Mouse (Mus musculus) liver, embryonic 11.5 days (tissue): ENCODE results near the gene Phactr4. TPM values are rescaled to one million over a fixed set of nuclear protein-coding genes. Genes with fewer than 3 reads are reported as not detected.
A peak's percentile ranks its signal among the peaks of the same experiment; 100 is the strongest.
"Not testable (repeated sequence)": the region's sequence is repeated elsewhere in the genome, so short reads cannot be mapped to it uniquely, and the experiment has no call there.

Experiments used
- ATAC-seq: fragments of 200-750 bp; cut with Nextera tagmentation; replicated peaks from 2 replicates; pipeline ENCODE4 v1.8.0; 2017; ENCODE audit warnings: moderate number of reproducible peaks, mild to moderate bottlenecking, moderate TSS enrichment, moderate library complexity; ENCODE audit not compliant: low FRiP score
- DNase-seq: peaks from one replicate; pipeline ENCODE4 v3.0.0-alpha.2; 2017; ENCODE audit warnings: low spot score
- H3K27ac ChIP-seq: fragments of 300-500 bp; sonication (generic); 2 replicates; pipeline ENCODE4 v1.5.1; 2014; ENCODE audit warnings: mild to moderate bottlenecking, low read depth, low read length, control low read depth
- H3K27me3 ChIP-seq: fragments of 300-500 bp; sonication (generic); replicated peaks from 2 replicates; pipeline ENCODE4 v1.6.1; 2014; ENCODE audit warnings: low read length, mixed read lengths; ENCODE audit not compliant: control insufficient read depth, insufficient read depth
- H3K36me3 ChIP-seq: fragments of 300-500 bp; sonication (generic); 2 replicates; pipeline ENCODE4 v1.6.1; 2014; ENCODE audit warnings: mild to moderate bottlenecking, low read length, moderate library complexity, mixed read lengths; ENCODE audit not compliant: control insufficient read depth, insufficient read depth
- H3K4me1 ChIP-seq: fragments of 300-500 bp; sonication (generic); replicated peaks from 2 replicates; pipeline ENCODE4 v1.6.1; 2014; ENCODE audit warnings: low read length, mixed read lengths; ENCODE audit not compliant: control insufficient read depth, insufficient read depth
- H3K4me2 ChIP-seq: fragments of 300-500 bp; sonication (generic); 2 replicates; pipeline ENCODE4 v1.6.1; 2014; ENCODE audit warnings: mild to moderate bottlenecking, control low read depth, moderate library complexity
- H3K4me3 ChIP-seq: fragments of 300-500 bp; sonication (generic); 2 replicates; pipeline ENCODE4 v1.5.1; 2014; ENCODE audit warnings: low read depth, low read length, control low read depth
- H3K9ac ChIP-seq: fragments of 300-500 bp; sonication (generic); 2 replicates; pipeline ENCODE4 v1.6.1; 2014; ENCODE audit warnings: low read depth, low read length, control low read depth
- H3K9me3 ChIP-seq: fragments of 300-500 bp; sonication (generic); 2 replicates; pipeline ENCODE4 v1.6.1; 2016; ENCODE audit warnings: low read length, inconsistent platforms, mixed read lengths; ENCODE audit not compliant: control insufficient read depth
- WGBS: fragments of 180-500 bp; shearing (Covaris S2); extraction: QIAGEN DNeasy Blood & Tissue Kit; methylation state at CpG from one replicate; pipeline ENCODE4 v1.1.7; 2014; 5-methylcytosine and 5-hydroxymethylcytosine counted together
- polyA plus RNA-seq: library from polyadenylated mRNA; unstranded; fragments of >200 nt; fragmentation: Nextera tagmentation; extraction: Ambion mirVana; gene quantifications from 2 replicates; pipeline ENCODE4 v1.2.1, GENCODE M21; 2014

The Phactr4 gene
- polyA plus RNA-seq, 1 experiment from 2014 or later, result 32.4 TPM

DNA sequence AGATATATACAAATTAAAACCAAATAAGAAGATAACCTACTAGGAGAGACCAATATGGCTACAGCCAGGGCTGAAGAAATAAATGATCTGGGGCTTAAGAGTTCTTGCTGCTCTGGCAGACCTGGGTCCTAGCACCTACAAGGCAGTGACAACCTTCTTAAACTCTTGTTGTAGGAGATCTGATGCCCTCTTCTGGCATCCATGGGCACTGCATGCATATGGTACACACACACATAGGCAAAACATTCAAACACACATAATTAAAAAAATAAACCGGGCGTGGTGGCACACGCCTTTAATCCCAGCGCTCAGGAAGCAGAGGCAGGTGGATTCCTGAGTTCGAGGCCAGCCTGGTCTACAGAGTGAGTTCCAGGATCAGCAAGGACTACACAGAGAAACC lies 2.5 kb upstream of the Phactr4 start:
- WGBS, result 89% methylated on average over 5 of the region's 5 CpGs
- no peak overlapping the region for H3K9ac ChIP-seq
- no peak overlapping the region for H3K4me2 ChIP-seq
- DNase-seq (no peak), ATAC-seq (no peak)
- no peak overlapping the region for H3K4me3 ChIP-seq
- no peak overlapping the region for H3K27ac ChIP-seq
- peaks cover 38% of the 10 kb centered on the region for H3K4me1 ChIP-seq
- no peaks in the 10 kb centered on the region for H3K27me3 ChIP-seq
- H3K9me3 ChIP-seq, result no peaks in the 10 kb centered on the region
- H3K36me3 ChIP-seq, result no peaks in the 10 kb centered on the region

DNA sequence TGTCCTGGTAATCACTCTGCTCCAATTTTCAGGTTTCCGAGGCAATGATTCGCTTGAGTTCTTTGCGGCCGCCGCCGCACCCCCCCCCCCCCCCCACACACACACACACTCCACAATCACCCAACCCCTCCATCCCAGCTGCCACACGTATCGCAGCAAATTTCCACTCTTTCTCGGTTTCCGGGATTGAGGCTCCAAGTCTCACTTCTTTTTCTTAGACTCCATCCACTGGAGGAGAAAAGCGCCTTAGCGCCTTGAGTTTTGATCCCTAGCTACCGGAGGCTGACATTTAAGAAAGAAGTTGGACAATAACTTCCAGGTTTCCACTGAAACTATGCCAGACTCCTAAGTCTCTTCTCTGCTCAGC lies 750 bp downstream of the Phactr4 start:
- Histone ChIP-seq H3K9ac (peak overlapping the region; percentile 89), H3K4me3 (peak overlapping the region; percentile 71), H3K4me2 (peak overlapping the region; percentile 80), H3K36me3 (0 out of 2 replicates have a peak, but pooled peaks cover 2% of the 10 kb centered on the region), H3K27ac (peak overlapping the region; percentile 95), H3K4me1 (peaks cover 30% of the 10 kb centered on the region), H3K9me3 (no peaks in the 10 kb centered on the region), H3K27me3 (no peaks in the 10 kb centered on the region)
- WGBS, result under 1% methylated on average over 12 of the region's 13 CpGs
- ATAC-seq (no peak), DNase-seq (no peak)

DNA sequence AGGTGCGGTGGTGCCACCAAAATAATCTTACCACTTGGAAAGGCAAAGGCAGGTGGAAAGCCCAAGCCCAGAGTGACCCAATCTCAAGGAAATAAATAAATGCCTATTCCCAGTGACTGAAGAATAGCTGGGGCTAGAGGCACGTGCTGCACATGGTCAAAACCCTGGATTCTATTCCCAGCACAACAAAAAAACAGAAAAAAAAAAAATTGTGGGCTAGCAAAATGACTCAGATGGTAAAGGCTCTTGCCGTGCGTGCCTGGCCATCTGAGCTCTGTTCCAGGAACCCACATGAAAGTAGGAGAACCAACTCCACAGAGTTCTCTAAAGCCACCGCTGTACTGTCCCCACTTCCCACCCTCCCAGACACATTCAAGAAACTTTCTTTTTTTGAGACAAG lies 1.8 kb downstream of the Phactr4 start:
- Histone ChIP-seq H3K4me1 (peaks cover 23% of the 10 kb centered on the region), H3K36me3 (0 out of 2 replicates have a peak, but pooled peaks cover 2% of the 10 kb centered on the region), H3K27me3 (no peaks in the 10 kb centered on the region), H3K9ac (peak overlapping the region; percentile 89; the same call in 1 of the 2 replicates), H3K4me2 (peak overlapping the region; percentile 80), H3K4me3 (peak overlapping the region; percentile 71), H3K9me3 (no peaks in the 10 kb centered on the region), H3K27ac (no peak overlapping the region)
- WGBS, result 77% methylated on average over 5 of the region's 5 CpGs
- ATAC-seq (no peak), DNase-seq (no peak)

DNA sequence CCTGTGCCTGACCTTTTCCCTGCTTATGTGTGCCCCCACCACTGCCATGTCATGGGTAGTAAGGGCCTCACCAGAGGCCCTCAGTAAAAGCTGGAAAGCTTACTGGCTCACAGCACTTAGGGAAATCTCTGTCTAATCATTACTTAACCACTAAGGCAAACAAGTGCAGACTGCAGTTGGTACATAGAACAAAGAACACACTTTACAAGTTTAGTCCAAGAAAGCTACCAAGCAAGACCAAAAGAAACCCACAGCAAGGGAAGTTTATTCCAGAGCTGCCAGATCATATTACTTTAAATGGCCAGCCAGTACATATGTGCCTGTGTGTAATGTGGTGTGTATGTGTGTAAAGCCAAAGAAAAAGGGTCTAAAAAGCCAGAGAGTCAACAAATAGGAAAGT lies 6.3 kb downstream of the Phactr4 start:
- Histone ChIP-seq H3K36me3 (peaks cover 2% of the 10 kb centered on the region; the same call in 1 of the 2 replicates), H3K9me3 (no peaks in the 10 kb centered on the region), H3K4me3 (no peak overlapping the region), H3K27ac (peak overlapping the region; percentile 56), H3K4me1 (peaks cover 21% of the 10 kb centered on the region), H3K9ac (no peak overlapping the region), H3K4me2 (no peak overlapping the region), H3K27me3 (no peaks in the 10 kb centered on the region)
- no peak for DNase-seq
- ATAC-seq, result no peak

DNA sequence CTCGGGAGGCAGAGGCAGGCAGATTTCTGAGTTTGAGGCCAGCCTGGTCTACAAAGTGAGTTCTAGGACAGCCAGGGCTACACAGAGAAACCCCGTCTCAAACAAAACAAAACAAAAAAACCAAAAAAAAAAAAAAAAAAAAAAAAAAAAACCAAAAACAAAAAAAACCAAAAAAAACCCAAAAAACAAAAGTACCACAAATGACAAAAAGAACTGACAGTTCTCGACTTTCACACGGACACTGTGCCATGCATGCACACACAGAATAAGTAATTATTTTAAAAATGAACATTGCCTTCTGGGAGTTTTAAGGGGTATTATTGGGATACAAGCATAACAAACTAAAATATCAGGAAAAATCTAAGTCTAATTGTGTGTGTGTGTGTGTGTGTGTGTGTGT lies 9.0 kb downstream of the Phactr4 start:
- 95% methylated on average over 4 of the region's 4 CpGs for whole genome bisulfite sequencing
- ATAC-seq, H3K9me3 ChIP-seq, H3K27me3 ChIP-seq, DNase-seq, H3K9ac ChIP-seq, H3K4me2 ChIP-seq, H3K4me3 ChIP-seq, H3K27ac ChIP-seq, H3K36me3 ChIP-seq: not testable (repeated sequence)
- peaks cover 11% of the 10 kb centered on the region for H3K4me1 ChIP-seq

DNA sequence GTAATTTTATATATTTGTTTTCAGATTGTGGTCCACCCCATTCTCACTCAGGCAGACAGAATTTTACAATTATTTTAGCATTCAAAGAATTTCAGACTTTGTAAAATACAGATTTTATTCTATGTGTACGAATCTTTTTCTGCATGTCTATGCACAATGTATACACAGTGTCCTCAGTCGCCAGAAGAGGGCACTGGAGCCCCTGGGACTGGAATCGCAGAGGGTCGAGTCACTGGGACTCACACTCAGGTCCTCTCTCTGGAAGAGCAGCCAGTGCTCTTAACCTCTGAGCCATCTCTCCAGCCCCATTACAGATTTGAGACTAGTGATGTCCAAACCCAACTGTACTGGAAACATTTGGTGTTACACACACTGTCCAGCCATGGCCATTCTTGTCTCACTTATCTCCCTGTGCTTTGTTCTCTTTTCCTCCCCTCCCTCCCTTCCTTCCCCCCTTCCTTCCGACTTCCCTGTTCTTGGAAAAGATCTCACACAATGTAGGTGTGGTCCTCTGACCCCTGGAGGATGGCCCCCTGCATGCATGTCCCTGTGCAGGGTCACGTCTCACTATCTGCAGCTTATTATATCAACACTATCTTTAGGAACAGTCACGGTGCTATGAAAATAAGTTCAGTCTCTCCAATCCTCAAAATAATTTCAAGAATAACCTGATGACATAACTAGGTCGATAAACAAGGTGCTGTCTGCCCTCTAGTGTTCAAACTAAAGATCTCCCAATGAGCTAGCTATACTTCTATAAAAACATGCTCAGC lies 10.8 kb downstream of the Phactr4 start:
- Histone ChIP-seq H3K27me3 (no peaks in the 10 kb centered on the region), H3K27ac (no peak overlapping the region), H3K4me2 (no peak overlapping the region), H3K4me1 (peaks cover 4% of the 10 kb centered on the region; the same call in 1 of the 2 replicates), H3K4me3 (no peak overlapping the region), H3K9me3 (no peaks in the 10 kb centered on the region), H3K36me3 (no peaks in the 10 kb centered on the region; the same call in 1 of the 2 replicates), H3K9ac (no peak overlapping the region)
- DNase-seq (no peak), ATAC-seq (peak; percentile 67; the same call in 1 of the 2 replicates)
- 45% methylated on average over 8 of the region's 8 CpGs for WGBS

DNA sequence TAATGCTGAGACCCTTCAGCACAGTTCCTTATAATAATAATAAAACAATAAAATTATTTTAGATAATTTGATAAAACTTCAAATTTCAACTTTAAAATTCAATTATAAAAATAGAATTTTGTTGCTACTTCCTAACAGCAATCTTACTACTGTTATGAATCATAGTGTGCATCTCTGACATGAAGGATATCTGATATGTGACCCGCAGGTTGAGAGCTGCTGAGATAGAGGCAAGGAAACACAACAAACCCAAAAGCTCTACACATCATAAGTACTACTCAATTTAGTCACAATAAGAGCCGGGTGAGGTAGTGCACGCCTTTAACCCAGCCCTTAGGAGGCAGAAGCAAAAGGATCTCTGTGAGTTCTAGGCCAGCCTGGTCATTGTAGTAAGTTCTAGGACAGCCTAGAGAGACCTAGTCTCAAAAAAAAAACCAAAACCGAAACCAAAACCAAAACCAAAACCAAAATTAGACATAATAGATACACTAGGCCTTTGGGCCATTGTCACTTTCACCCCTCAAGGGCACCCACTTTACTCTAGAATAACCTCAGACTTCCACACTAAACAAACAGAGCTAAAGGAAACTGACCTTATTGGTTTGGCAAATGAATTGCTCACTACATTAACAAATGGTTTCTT lies 12.6 kb downstream of the Phactr4 start:
- no peak overlapping the region for H3K4me3 ChIP-seq
- DNase-seq, result no peak
- peaks cover 4% of the 10 kb centered on the region for H3K4me1 ChIP-seq
- no peaks in the 10 kb centered on the region for H3K27me3 ChIP-seq
- H3K4me2 ChIP-seq, result no peak overlapping the region
- no peak overlapping the region for H3K27ac ChIP-seq
- H3K36me3 ChIP-seq, result no peaks in the 10 kb centered on the region; the same call in 1 of the 2 replicates
- no peaks in the 10 kb centered on the region for H3K9me3 ChIP-seq
- 89% methylated on average over 4 of the region's 4 CpGs for WGBS
- ATAC-seq, result no peak
- H3K9ac ChIP-seq, result no peak overlapping the region

DNA sequence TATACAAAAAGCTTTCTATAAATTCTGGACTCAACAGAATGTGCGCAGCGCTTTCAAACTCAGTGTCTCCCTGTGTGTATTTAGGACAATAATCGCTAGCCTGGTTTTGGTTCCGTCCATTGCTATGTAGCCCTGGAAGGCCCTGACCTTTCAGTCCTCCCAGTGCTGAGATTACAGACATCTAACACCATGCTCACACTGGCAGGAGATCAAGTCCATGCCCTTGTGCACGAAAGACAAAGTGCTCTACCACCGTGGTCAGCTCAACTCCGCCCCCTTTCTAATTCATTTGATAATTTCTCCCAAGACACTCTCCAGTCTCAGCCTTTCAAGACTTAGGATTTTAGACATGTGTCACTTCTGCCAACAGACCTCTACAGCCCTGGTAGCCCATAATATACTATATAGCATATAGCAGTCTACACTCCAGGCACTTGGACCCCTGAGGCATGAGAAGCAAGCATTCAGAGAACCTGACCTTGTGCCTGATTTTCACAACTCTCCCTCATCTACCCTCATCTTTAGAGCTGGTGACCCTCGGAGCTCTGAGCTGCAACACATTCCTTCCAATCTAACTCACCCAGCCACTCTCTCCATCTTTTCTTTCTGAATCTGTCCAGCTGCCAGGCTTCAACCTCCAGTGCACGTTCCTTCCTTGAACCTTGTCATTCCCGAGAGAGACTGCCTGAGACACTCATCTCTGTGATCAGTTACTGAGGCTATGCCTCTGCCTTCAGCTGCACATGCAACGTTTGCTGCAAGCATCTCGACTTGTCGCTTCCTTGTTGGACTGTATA lies 15.7 kb downstream of the Phactr4 start:
- no peak overlapping the region for H3K27ac ChIP-seq
- WGBS, result 73% methylated on average over 13 of the region's 13 CpGs

More for the DNA sequence above, 15.7 kb downstream of the Phactr4 start:
- Histone ChIP-seq H3K4me3 (no peak overlapping the region), H3K4me1 (peaks cover 4% of the 10 kb centered on the region), H3K9ac (no peak overlapping the region), H3K9me3 (no peaks in the 10 kb centered on the region), H3K4me2 (no peak overlapping the region), H3K36me3 (no peaks in the 10 kb centered on the region), H3K27me3 (no peaks in the 10 kb centered on the region)
- DNase-seq (no peak), ATAC-seq (no peak)
